ENCODE assay signal across 10 mouse cellular contexts in the genomic region with DNA sequence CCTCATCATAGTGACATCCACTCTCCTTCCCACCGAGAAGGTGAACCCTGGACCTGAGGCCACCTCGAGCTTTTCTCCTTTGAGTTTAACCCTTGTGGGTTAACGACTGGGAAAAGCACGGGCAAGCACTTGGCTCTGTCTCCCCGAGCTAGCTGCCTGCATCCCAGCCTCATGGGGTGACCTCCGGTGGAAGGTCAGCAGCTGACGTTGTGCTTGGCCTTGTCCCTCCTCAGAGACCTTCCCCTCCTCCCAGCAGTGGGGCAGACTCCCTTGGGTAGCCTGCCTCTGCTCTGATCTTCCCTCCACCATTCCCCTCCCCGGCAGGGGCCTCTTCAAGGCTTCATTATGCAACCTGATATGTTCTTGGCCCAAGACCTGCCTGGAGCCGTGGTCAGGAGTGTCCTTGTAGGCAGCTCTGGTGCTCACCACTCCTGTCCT. TPM values are rescaled to one million over a fixed set of nuclear protein-coding genes. Genes with fewer than 3 reads are reported as not detected.
A peak's percentile ranks its signal among the peaks of the same experiment; 100 is the strongest.
DNase-seq lines count a peak whose midpoint lies in the region; ATAC-seq lines count a peak whose summit lies in the region.
"Had no signal": no experiment of that assay in that cellular context is flagged by ENCODE, and none has a peak within 500 bp of the region (broad histone marks: within the 10 kb centered on the region; RNA-seq: fewer than 3 reads in every experiment).

No protein-coding gene starts in this region.

- no peak overlapping the region for H3K4me2 ChIP-seq in heart, embryonic 11.5 days
- H3K4me2 ChIP-seq in heart, embryonic 12.5 days, result no peak overlapping the region
- H3K4me2 ChIP-seq: midbrain, embryonic 12.5 days had no signal

- no peak overlapping the region for H3K4me3 ChIP-seq in heart, embryonic 11.5 days (ENCODE audit: low read depth, low read length)
- no peak overlapping the region for H3K4me3 ChIP-seq in heart, embryonic 12.5 days
- no peak overlapping the region for H3K4me3 ChIP-seq in embryonic facial prominence, embryonic 10.5 days
- H3K4me3 ChIP-seq: midbrain, embryonic 12.5 days had no signal

- no peak overlapping the region for H3K27ac ChIP-seq in heart, embryonic 11.5 days (ENCODE audit: low read depth, low read length)
- H3K27ac ChIP-seq in heart, embryonic 12.5 days (ENCODE audit: poor library complexity, severe bottlenecking), result no peak overlapping the region
- H3K27ac ChIP-seq in embryonic facial prominence, embryonic 10.5 days (replicated peaks), result no peak overlapping the region; the same call in 1 of the 2 replicates
- H3K27ac ChIP-seq: midbrain, embryonic 12.5 days had no signal

- no peaks in the 10 kb centered on the region for H3K36me3 ChIP-seq in heart, embryonic 11.5 days (ENCODE audit: control insufficient read depth, insufficient read depth, low read length)
- H3K36me3 ChIP-seq in heart, embryonic 12.5 days, result no peaks in the 10 kb centered on the region
- no peaks in the 10 kb centered on the region for H3K36me3 ChIP-seq in embryonic facial prominence, embryonic 10.5 days (replicated peaks)
- H3K36me3 ChIP-seq: midbrain, embryonic 12.5 days had no signal

- 51% methylated on average over 9 of the region's 9 CpGs for WGBS in heart, embryonic 11.5 days (ENCODE audit: insufficient replicate concordance)
- 50% methylated on average over 9 of the region's 9 CpGs for WGBS in heart, embryonic 12.5 days
- 54% methylated on average over 9 of the region's 9 CpGs for WGBS in embryonic facial prominence, embryonic 10.5 days

- H3K27me3 ChIP-seq in heart, embryonic 11.5 days (ENCODE audit: control insufficient read depth, insufficient read depth, low read length), result no peaks in the 10 kb centered on the region
- H3K27me3 ChIP-seq in heart, embryonic 12.5 days (replicated peaks), result no peaks in the 10 kb centered on the region
- no peaks in the 10 kb centered on the region for H3K27me3 ChIP-seq in embryonic facial prominence, embryonic 10.5 days (replicated peaks; ENCODE audit: low read depth, poor library complexity, severe bottlenecking)
- H3K27me3 ChIP-seq: midbrain, embryonic 12.5 days had no signal

- H3K4me1 ChIP-seq in heart, embryonic 11.5 days (ENCODE audit: control insufficient read depth, insufficient read depth, low read length), result 0 out of 2 replicates have a peak, but pooled peaks cover 2% of the 10 kb centered on the region
- H3K4me1 ChIP-seq in heart, embryonic 12.5 days (replicated peaks), result 0 out of 2 replicates have a peak, but pooled peaks cover 3% of the 10 kb centered on the region
- H3K4me1 ChIP-seq in embryonic facial prominence, embryonic 10.5 days, result peaks cover 11% of the 10 kb centered on the region

- no peaks in the 10 kb centered on the region for H3K9me3 ChIP-seq in heart, embryonic 11.5 days (replicated peaks; ENCODE audit: control insufficient read depth, low read length)
- no peaks in the 10 kb centered on the region for H3K9me3 ChIP-seq in heart, embryonic 12.5 days (replicated peaks)
- H3K9me3 ChIP-seq in embryonic facial prominence, embryonic 10.5 days, result no peaks in the 10 kb centered on the region
- H3K9me3 ChIP-seq: midbrain, embryonic 12.5 days had no signal

- no peak for ATAC-seq in heart, embryonic 11.5 days (replicated peaks; ENCODE audit: insufficient number of reproducible peaks, low FRiP score, low TSS enrichment)
- 0 out of 2 replicates have a peak, but pooled peaks have one; percentile 36 for ATAC-seq in heart, embryonic 12.5 days (ENCODE audit: insufficient number of reproducible peaks, low FRiP score)

- DNase-seq in heart, adult 11 months, result peak; percentile 96
- DNase-seq in adipocyte (ENCODE audit: low spot score), result peak; percentile 26
- peak; percentile 69 for DNase-seq in kidney, postnatal 10 days
- DNase-seq in right cerebral cortex, adult 18-20 months, result no peak
- no peak for DNase-seq in B cell, adult 2 months
- DNase-seq in embryonic facial prominence, embryonic 10.5 days (ENCODE audit: low spot score), result no peak
- DNase-seq: cerebellum, postnatal 14 days had no signal

- no peak overlapping the region for H3K9ac ChIP-seq in heart, embryonic 11.5 days (ENCODE audit: low read depth, low read length)
- no peak overlapping the region for H3K9ac ChIP-seq in heart, embryonic 12.5 days
- H3K9ac ChIP-seq: midbrain, embryonic 12.5 days had no signal

RNA-seq across cellular contexts. Expression of a gene that starts 38.2 kb away (rescaled TPM):
- 0.43 and 0.63 TPM in 2 replicates for polyA plus RNA-seq in heart, embryonic 11.5 days (2014; fragmentation: Nextera tagmentation; extraction: Ambion mirVana)
- 0.41 and 0.98 TPM in 2 replicates for polyA plus RNA-seq in heart, embryonic 12.5 days (2016; fragmentation: Nextera tagmentation; extraction: Ambion mirVana)
- polyA plus RNA-seq in embryonic facial prominence, embryonic 10.5 days (2016; fragmentation: Nextera tagmentation; extraction: Ambion mirVana), result 10.7 and 14.7 TPM in 2 replicates

Comparison
In these comparisons a context has a peak if more than half of its experiments do, and no peak if none do; other contexts are left out.
1. DNase-seq: peak in heart, adult 11 months (single experiment), adipocyte (single experiment) and kidney, postnatal 10 days (single experiment); none in right cerebral cortex, adult 18-20 months (single experiment), B cell, adult 2 months (0 of 2) and embryonic facial prominence, embryonic 10.5 days (single experiment).